Mouse (Mus musculus): ENCODE results near the gene Higd1b. TPM values are rescaled to one million over a fixed set of nuclear protein-coding genes. Genes with fewer than 3 reads are reported as not detected.

Gene Higd1b
- polyA plus RNA-seq, 1 experiment from 2014 or later: not detected

DNA sequence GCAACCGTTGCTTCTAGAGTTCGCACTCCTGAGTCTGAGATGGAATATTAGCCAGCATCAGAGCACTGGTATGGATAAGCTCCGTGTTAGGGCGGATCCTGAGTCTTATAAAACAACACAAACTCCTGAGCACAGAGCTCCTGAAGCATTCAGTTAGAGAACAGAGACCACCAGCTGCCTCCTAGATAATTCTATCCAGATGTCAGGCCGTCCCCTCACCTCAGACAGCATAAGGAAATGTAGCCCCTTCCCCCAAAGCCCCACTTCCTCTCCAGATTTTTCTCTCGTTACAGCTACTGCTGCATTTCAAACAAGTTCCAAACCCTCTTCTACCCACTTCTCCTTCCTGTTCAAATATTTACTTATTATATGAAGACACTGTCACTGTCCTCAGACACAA, 20.3 kb downstream of the Higd1b start:
- no peak for DNase-seq (ENCODE audit: low spot score)

DNA sequence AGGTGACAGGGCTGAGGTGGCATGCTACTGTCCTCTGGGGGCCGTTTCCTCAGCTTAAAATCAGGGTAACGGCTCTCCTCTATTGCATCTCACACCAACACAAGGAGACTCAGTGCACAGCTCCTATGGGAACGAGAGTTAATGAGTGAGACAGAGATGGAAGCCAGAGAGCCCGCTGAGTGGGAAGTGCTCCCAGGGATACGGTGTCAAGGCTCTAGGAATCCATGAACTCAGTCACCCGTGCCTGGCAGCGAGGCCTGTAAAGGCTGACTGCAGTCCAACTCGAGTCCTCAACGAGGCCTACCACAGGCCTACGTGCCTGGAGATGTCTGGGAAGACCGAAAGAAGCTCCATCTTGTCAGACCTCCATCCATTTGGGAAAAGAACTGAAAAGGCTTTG, 23.3 kb downstream of the Higd1b start:
- Histone ChIP-seq H3K4me1 (replicated peaks) (no peaks in the 10 kb centered on the region), H3K27me3 (ENCODE audit: insufficient read depth, poor library complexity, severe bottlenecking) (no peaks in the 10 kb centered on the region), H3K9me3 (no peaks in the 10 kb centered on the region), H3K4me3 (no peak overlapping the region), H3K36me3 (peaks cover 100% of the 10 kb centered on the region), H3K27ac (no peak overlapping the region)
- 84% methylated on average over 11 of the region's 11 CpGs for WGBS
- no peak for DNase-seq (ENCODE audit: low spot score)

More for the DNA sequence above, 20.3 kb downstream of the Higd1b start:
- no peaks in the 10 kb centered on the region for H3K27me3 ChIP-seq (ENCODE audit: insufficient read depth, poor library complexity, severe bottlenecking)
- no peaks in the 10 kb centered on the region for H3K4me1 ChIP-seq (replicated peaks)
- peaks cover 100% of the 10 kb centered on the region for H3K36me3 ChIP-seq
- 72% methylated on average over 6 of the region's 6 CpGs for WGBS
- H3K4me3 ChIP-seq: no peak overlapping the region
- no peak overlapping the region for H3K27ac ChIP-seq
- H3K9me3 ChIP-seq: no peaks in the 10 kb centered on the region

DNA sequence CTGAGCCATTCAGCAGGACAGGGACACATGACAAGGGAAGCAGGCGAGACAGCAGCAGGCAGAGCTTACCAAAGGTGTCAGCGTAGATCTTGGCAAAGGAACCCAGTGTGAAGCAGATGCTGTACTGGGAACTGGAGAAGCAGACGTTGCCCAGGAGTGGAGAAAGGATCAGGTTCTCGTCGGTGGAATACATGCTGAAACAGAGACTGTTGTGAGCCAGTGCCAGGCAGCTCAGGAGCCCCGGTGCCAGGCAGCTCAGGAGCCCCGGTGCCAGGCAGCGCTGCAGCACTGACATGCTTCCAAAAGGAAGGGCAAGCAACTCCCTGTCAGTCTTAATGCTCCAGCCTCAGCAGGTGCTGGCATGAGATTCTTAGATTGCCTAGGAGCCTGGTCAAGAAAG, 24.3 kb downstream of the Higd1b start:
- no peaks in the 10 kb centered on the region for H3K4me1 ChIP-seq (replicated peaks)
- no peaks in the 10 kb centered on the region for H3K9me3 ChIP-seq
- peaks cover 99% of the 10 kb centered on the region for H3K36me3 ChIP-seq
- no peak for DNase-seq (ENCODE audit: low spot score)
- no peak overlapping the region for H3K27ac ChIP-seq
- no peaks in the 10 kb centered on the region for H3K27me3 ChIP-seq (ENCODE audit: insufficient read depth, poor library complexity, severe bottlenecking)
- H3K4me3 ChIP-seq: no peak overlapping the region
- 94% methylated on average over 8 of the region's 8 CpGs for WGBS

DNA sequence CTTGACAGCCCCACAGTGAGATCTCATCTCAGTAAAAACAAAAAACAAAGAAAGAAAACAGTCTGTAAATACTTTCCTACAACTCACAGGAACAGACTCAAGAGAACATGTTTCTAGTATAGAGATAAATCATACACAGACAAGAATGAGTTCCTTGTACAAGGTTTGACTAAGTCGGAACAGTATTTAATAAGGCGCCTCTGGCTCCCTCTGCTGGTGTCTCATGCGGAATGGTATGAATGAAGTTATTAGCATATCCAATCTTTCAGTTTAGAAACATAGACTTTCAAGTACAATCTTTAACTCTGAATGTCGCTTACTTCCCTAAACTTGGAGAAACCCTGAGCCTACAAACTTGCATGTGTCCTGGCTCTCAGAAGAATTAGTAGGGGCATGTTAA, 28.6 kb downstream of the Higd1b start:
- Histone ChIP-seq H3K27me3 (ENCODE audit: insufficient read depth, poor library complexity, severe bottlenecking) (no peaks in the 10 kb centered on the region), H3K4me1 (replicated peaks) (no peaks in the 10 kb centered on the region), H3K4me3 (no peak overlapping the region), H3K9me3 (no peaks in the 10 kb centered on the region), H3K36me3 (peaks cover 99% of the 10 kb centered on the region), H3K27ac (no peak overlapping the region)
- peak; percentile 67 for DNase-seq (ENCODE audit: low spot score)
- WGBS: 54% methylated on average over 4 of the region's 4 CpGs

DNA sequence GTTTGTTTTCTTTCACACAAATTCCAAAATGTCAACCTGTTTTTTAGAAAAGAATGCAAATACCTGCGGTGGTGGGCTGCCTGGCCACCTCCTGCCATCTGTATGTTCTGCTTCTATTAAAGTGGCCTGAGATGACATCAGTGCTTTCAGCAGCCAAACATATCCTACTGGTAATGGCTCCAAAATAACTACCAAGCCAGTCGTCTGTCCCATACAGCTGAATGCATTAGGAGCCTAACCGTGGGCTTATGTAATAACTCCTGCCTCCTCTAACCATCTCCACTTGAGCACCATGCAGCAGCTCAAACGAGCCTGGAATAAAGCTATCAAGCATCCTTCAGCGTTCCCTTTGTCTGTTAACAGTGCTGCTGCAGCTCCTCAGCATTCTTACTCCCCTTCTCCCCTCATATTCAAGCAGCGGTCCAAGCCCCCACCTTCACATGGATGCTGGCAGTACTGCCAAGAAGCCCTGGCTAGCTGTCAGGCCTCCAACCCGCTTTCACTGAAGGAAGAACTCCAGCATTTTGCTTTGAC, 39.2 kb downstream of the Higd1b start:
- WGBS: 93% methylated on average over 7 of the region's 7 CpGs
- H3K27ac ChIP-seq: no peak overlapping the region
- H3K27me3 ChIP-seq (ENCODE audit: insufficient read depth, poor library complexity, severe bottlenecking): no peaks in the 10 kb centered on the region
- H3K4me1 ChIP-seq (replicated peaks): peaks cover 11% of the 10 kb centered on the region
- DNase-seq (ENCODE audit: low spot score): no peak
- no peak overlapping the region for H3K4me3 ChIP-seq
- H3K9me3 ChIP-seq: no peaks in the 10 kb centered on the region
- peaks cover 73% of the 10 kb centered on the region for H3K36me3 ChIP-seq

DNA sequence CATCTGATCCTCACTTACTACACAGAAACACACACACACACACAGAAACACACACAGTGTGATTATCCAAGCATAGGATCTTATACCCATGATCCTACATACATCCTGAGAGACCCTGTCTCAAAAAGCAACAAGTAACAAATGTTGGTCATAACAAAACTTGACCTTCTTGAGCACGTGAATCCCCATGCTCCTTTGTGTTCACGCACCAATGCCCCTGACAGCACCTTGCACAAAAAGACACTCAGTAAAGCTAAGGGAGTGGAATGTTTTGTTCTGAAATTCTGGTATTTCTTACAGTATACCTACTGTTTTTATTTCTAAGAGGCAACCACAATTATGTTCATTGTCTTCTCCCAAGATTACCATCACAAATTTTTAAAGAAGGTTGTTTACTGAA, 43.9 kb downstream of the Higd1b start:
- peaks cover 37% of the 10 kb centered on the region for H3K36me3 ChIP-seq
- DNase-seq (ENCODE audit: low spot score): no peak
- H3K4me3 ChIP-seq: peak overlapping the region; percentile 83
- H3K4me1 ChIP-seq (replicated peaks): peaks cover 21% of the 10 kb centered on the region
- H3K27ac ChIP-seq: no peak overlapping the region
- peaks cover 6% of the 10 kb centered on the region for H3K27me3 ChIP-seq (ENCODE audit: insufficient read depth, poor library complexity, severe bottlenecking)
- WGBS: 67% methylated on average over 2 of the region's 2 CpGs
- H3K9me3 ChIP-seq: no peaks in the 10 kb centered on the region

DNA sequence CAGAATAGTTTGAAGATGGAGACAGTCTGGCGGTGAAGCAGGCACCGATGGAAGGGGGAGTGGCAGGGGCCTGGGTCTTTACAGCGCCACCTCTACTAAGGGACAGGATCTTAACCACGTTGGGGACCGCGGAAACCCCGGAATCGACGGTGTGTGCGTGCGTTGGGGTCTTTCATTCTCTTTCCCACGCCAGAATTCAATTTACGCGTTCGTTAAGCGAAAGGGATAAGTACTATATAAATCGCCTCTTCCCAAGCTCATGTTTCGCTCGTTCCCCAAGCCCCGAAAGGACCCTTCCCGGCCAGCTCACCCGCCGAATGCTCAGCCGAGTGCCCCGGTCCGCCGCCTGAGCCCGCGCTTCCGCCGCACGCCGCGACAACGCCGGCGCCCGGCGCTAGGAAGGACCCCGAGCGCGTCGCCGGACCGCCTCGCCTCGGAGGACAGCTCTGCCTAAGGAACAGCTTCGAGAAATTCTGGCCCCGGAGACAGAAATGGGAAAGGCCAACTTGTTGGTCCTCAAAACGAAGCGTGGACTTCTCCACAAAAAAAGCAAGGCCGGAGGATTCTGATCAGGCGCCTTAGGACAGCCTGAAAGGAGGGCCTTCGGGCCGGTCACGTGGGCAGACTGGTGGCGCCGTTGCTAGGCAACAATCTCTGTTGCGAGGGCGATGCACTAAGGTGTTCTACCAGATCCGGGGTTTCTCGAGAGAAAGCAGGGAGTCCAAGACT, 45.1 kb downstream of the Higd1b start, which contains the start of the genes Eftud2 and Ccdc103:
Gene Eftud2 (minus strand): TSS at position 401 of the 729 bp plus-strand sequence.
Gene Ccdc103 (plus strand): TSS at position 620 of the 729 bp plus-strand sequence.
- Histone ChIP-seq H3K9me3 (no peaks in the 10 kb centered on the region), H3K4me3 (peak within 1 kb of the TSS; percentile 83), H3K4me1 (replicated peaks) (peaks cover 21% of the 10 kb centered on the region), H3K27ac (peak within 1 kb of the TSS; percentile 98), H3K27me3 (ENCODE audit: insufficient read depth, poor library complexity, severe bottlenecking) (peaks cover 10% of the 10 kb centered on the region), H3K36me3 (peaks cover 25% of the 10 kb centered on the region)
- WGBS: under 1% methylated on average over 62 of the region's 62 CpGs
- DNase-seq (ENCODE audit: low spot score): peak; percentile 93

DNA sequence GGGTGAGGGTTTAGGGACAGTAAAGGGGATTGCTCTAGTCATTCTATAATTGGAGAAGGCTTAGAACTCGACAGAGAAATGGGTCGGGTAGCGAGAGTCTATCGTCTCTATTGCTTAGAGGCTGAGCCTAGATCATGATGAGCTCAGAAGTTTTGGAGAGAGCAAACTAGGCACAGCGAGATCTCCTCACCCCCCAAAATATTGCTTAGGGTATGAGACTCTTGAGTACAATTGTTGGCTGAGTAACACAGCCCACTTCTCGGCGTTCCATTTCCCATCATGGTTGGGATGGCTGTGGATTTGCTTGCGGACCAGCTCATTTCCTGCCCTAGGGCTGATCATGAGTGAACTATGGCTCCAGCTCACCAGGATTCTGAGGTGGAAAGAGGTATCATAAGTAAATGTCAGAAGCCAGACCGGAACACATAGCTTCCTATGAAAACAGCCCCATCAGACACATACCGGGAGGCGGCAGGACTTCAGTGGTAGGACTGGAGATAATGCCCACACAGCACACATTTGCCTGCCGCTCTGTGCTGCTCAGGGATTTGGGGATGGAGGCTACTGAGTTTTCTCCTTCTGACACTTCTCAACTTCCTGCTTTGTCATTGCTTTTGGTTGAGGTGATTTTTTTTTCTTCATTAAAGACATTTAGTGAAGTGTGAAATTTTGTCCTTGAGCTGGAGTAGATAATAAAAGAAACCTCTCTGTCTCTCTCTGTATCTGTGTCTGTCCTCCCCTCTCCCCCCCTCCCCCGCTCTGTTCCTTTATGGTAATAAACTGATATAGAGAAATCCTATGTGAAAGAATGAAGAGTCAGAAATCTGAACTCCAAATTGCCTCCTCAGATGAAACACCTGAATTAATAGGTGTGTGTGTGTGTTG, 45.9 kb downstream of the Higd1b start:
- 18% methylated on average over 13 of the region's 13 CpGs for WGBS
- peak overlapping the region; percentile 98 for H3K27ac ChIP-seq

DNA sequence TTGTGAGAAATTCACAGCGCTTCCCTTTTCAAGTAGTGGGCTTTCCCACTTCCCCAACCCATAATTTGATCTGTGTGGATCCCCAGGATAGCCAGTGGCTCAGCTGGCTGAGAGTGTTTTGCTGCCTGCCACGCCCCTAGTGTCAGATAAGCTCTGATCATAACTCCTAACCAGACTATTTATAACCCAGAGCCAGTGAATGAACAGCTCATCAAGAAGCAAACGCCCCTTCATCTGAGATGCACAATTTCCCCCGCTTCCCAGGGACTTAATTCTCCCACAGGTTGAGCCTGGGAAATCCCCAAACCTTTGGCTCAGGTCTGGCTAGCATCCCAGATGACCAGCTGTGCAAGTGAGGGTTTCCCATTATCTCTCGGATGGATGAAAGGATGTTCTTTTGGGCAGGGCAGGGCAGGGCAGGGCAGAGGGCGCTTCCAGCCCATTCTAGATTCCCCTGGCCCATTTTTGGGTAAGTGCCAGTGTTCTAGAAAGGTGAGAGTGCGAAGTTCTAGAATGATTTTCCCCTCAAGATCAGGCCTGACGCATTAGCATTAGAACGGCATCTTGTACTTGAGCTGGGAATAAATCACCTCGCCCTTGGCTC, 49.1 kb downstream of the Higd1b start, which contains the start of gene Fam187a:
Gene Fam187a (plus strand): TSS at position 554 of the 604 bp plus-strand sequence.
- 66% methylated on average over 10 of the region's 10 CpGs for WGBS
- Histone ChIP-seq H3K4me3 (no peak within 1 kb of the TSS), H3K36me3 (no peaks in the 10 kb centered on the region), H3K27ac (no peak within 1 kb of the TSS), H3K27me3 (ENCODE audit: insufficient read depth, poor library complexity, severe bottlenecking) (peaks cover 18% of the 10 kb centered on the region), H3K9me3 (no peaks in the 10 kb centered on the region), H3K4me1 (replicated peaks) (peaks cover 12% of the 10 kb centered on the region)
- DNase-seq (ENCODE audit: low spot score): no peak

More for the DNA sequence above, 45.9 kb downstream of the Higd1b start:
- H3K27me3 ChIP-seq (ENCODE audit: insufficient read depth, poor library complexity, severe bottlenecking): peaks cover 13% of the 10 kb centered on the region
- H3K4me1 ChIP-seq (replicated peaks): peaks cover 21% of the 10 kb centered on the region
- no peaks in the 10 kb centered on the region for H3K9me3 ChIP-seq
- peak overlapping the region; percentile 83 for H3K4me3 ChIP-seq
- peaks cover 17% of the 10 kb centered on the region for H3K36me3 ChIP-seq
- peak; percentile 13 for DNase-seq (ENCODE audit: low spot score)

DNA sequence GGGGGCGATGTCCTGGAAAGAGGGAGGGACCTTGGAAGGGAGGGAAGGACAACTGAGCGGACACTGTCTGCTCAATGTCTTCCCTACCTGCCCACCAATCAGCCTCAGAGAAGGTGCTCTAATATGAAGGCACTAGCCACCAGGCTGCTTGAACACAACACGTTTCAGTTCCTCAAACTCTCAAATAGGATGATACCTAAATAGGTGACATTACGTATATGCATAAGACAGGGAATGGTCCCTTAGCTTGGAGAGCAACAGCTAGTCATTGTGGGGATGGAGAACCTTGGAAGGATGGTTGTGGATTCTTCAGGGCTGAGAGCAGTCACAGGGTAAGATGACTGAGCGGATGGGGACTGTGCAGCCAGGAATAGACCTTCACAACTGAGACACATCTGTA, 51.8 kb downstream of the Higd1b start:
- H3K27ac ChIP-seq: no peak overlapping the region
- peaks cover 37% of the 10 kb centered on the region for H3K27me3 ChIP-seq (ENCODE audit: insufficient read depth, poor library complexity, severe bottlenecking)
- H3K9me3 ChIP-seq: no peaks in the 10 kb centered on the region
- no peak overlapping the region for H3K4me3 ChIP-seq
- 80% methylated on average over 5 of the region's 5 CpGs for WGBS
- no peaks in the 10 kb centered on the region for H3K4me1 ChIP-seq (replicated peaks)
- no peak for DNase-seq (ENCODE audit: low spot score)
- H3K36me3 ChIP-seq: no peaks in the 10 kb centered on the region

Measured in hindbrain, embryonic 10.5 days (tissue).